8 mouse cellular contexts compared by ENCODE assay signal in genomic region chr4:126261266-126261665, GRCm38 (mm10). TPM values are rescaled to one million over a fixed set of nuclear protein-coding genes. Genes with fewer than 3 reads are reported as not detected.
DNase-seq lines count a peak whose midpoint lies in the region; ATAC-seq and TF ChIP-seq lines count a peak whose summit lies in the region.

No protein-coding gene starts in this region.

- no peaks in the 10 kb centered on the region for H3K27me3 ChIP-seq in spleen, adult 2 months (ENCODE audit: control insufficient read depth, insufficient read depth, low read length)
- no peaks in the 10 kb centered on the region for H3K27me3 ChIP-seq in limb, embryonic 12.5 days
- H3K27me3 ChIP-seq in stomach, postnatal 0 days (ENCODE audit: control insufficient read depth, insufficient read depth, low read length) = no peaks in the 10 kb centered on the region

- TF ChIP-seq EP300 in stomach, postnatal 0 days (optimal IDR thresholded peaks at IDR 0.05) = no peak

- peak overlapping the region; percentile 76 for H3K27ac ChIP-seq in spleen, adult 2 months (ENCODE audit: insufficient read depth, low read length)
- peak overlapping the region; percentile 94 for H3K27ac ChIP-seq in limb, embryonic 12.5 days
- peak overlapping the region; percentile 89 for H3K27ac ChIP-seq in stomach, postnatal 0 days (replicated peaks)

- ATAC-seq in limb, embryonic 12.5 days (ENCODE audit: insufficient number of reproducible peaks, insufficient read depth, low FRiP score, low TSS enrichment, low read depth) = no peak
- no peak for ATAC-seq in stomach, postnatal 0 days (ENCODE audit: low FRiP score, low TSS enrichment)

- DNase-seq in gastrocnemius, postnatal 10 days = peak; percentile 41
- no peak for DNase-seq in gastrocnemius, adult 8-10 months (ENCODE audit: low spot score in 2 of 2)
- DNase-seq in spleen, adult 2 months (ENCODE audit: low read depth in 1 of 2, low spot score in 2 of 2) = no peak
- no peak for DNase-seq in spleen, postnatal 14 days (ENCODE audit: low spot score in 2 of 2)
- DNase-seq in stomach, postnatal 0 days (ENCODE audit: low spot score) = no peak
- DNase-seq in thymus, postnatal 0 days (ENCODE audit: low spot score) = no peak
- DNase-seq in urinary bladder, adult 2 months (ENCODE audit: low spot score) = no peak

- H3K36me3 ChIP-seq in spleen, adult 2 months (ENCODE audit: control insufficient read depth, insufficient read depth, low read length) = no peaks in the 10 kb centered on the region
- H3K36me3 ChIP-seq in limb, embryonic 12.5 days = peaks cover 5% of the 10 kb centered on the region; the same call in 1 of the 2 replicates
- no peaks in the 10 kb centered on the region for H3K36me3 ChIP-seq in stomach, postnatal 0 days (ENCODE audit: control insufficient read depth, insufficient read depth, low read length)

- H3K4me2 ChIP-seq in limb, embryonic 12.5 days = peak overlapping the region; percentile 52
- no peak overlapping the region; the same call in 1 of the 2 replicates for H3K4me2 ChIP-seq in stomach, postnatal 0 days (replicated peaks; ENCODE audit: low read depth)

- peaks cover 31% of the 10 kb centered on the region for H3K4me1 ChIP-seq in spleen, adult 2 months (ENCODE audit: control insufficient read depth, insufficient read depth, insufficient read length)
- peaks cover 58% of the 10 kb centered on the region for H3K4me1 ChIP-seq in limb, embryonic 12.5 days (replicated peaks)
- H3K4me1 ChIP-seq in stomach, postnatal 0 days (replicated peaks; ENCODE audit: control insufficient read depth, insufficient read depth) = peaks cover 16% of the 10 kb centered on the region; the same call in 1 of the 2 replicates

- 73% methylated on average over 6 of the region's 6 CpGs for WGBS in spleen, adult 2 months
- WGBS in limb, embryonic 12.5 days = 79% methylated on average over 6 of the region's 6 CpGs
- WGBS in stomach, postnatal 0 days = 59% methylated on average over 6 of the region's 6 CpGs

- no peak for TF ChIP-seq CTCF in spleen, adult 2 months (IDR thresholded peaks at IDR 0.05; ENCODE audit: extremely low read depth, insufficient read depth, insufficient read length, insufficient replicate concordance)
- TF ChIP-seq CTCF in stomach, postnatal 0 days (IDR thresholded peaks at IDR 0.05; ENCODE audit: low read depth) = no peak

- no peaks in the 10 kb centered on the region for H3K9me3 ChIP-seq in limb, embryonic 12.5 days
- no peaks in the 10 kb centered on the region for H3K9me3 ChIP-seq in stomach, postnatal 0 days (ENCODE audit: control insufficient read depth, low read length)

- peak overlapping the region; percentile 31; the same call in 1 of the 2 replicates for H3K9ac ChIP-seq in limb, embryonic 12.5 days (replicated peaks)
- no peak overlapping the region for H3K9ac ChIP-seq in stomach, postnatal 0 days (ENCODE audit: low read length)

- no peak for TF ChIP-seq POLR2A in spleen, adult 2 months (IDR thresholded peaks at IDR 0.05; ENCODE audit: low read depth, low read length)

- H3K4me3 ChIP-seq in spleen, adult 2 months (ENCODE audit: extremely low read depth, insufficient read depth, insufficient read length) = no peak overlapping the region
- 0 out of 2 replicates have a peak overlapping the region, but pooled peaks have one; percentile 7 for H3K4me3 ChIP-seq in limb, embryonic 12.5 days (replicated peaks)
- H3K4me3 ChIP-seq in stomach, postnatal 0 days (ENCODE audit: low read depth, low read length) = no peak overlapping the region

RNA-seq across cellular contexts. Expression of gene Trappc3, which starts 0.9 kb away (rescaled TPM):
- total RNA-seq in gastrocnemius, postnatal 10 days (2021) = 10 to 100 TPM; 25.7 to 29.2 TPM
- total RNA-seq in gastrocnemius, adult 8-10 months (2022) = 10 to 100 TPM; 19.7 to 23.2 (median 22.3) TPM
- 23.6 and 25.7 TPM in 2 replicates for polyA plus RNA-seq in spleen, adult 2 months (2012; rRNA removed)
- polyA plus RNA-seq in limb, embryonic 12.5 days (2016; fragmentation: Nextera tagmentation; extraction: Ambion mirVana) = 105 and 111 TPM in 2 replicates
- polyA plus RNA-seq in stomach, postnatal 0 days (2015; fragmentation: Nextera tagmentation; extraction: Ambion mirVana) = 80.7 and 84.6 TPM in 2 replicates
- 112 and 123 TPM in 2 replicates for polyA plus RNA-seq in thymus, postnatal 0 days (2015; fragmentation: Nextera tagmentation; extraction: Ambion mirVana)
- 85.7 and 101 TPM in 2 replicates for polyA plus RNA-seq in urinary bladder, adult 2 months (2012; rRNA removed)

RNA-seq across cellular contexts. Expression of gene Map7d1, which starts 5.1 kb away (rescaled TPM):
- total RNA-seq in gastrocnemius, postnatal 10 days (2021) = 100 to 1,000 TPM; 209 to 239 TPM
- total RNA-seq in gastrocnemius, adult 8-10 months (2022) = 100 to 1,000 TPM; 138 to 195 (median 173) TPM
- polyA plus RNA-seq in spleen, adult 2 months (2012; rRNA removed) = 46.3 and 60.2 TPM in 2 replicates
- 83.5 and 85.1 TPM in 2 replicates for polyA plus RNA-seq in limb, embryonic 12.5 days (2016; fragmentation: Nextera tagmentation; extraction: Ambion mirVana)
- 15.2 and 17.8 TPM in 2 replicates for polyA plus RNA-seq in stomach, postnatal 0 days (2015; fragmentation: Nextera tagmentation; extraction: Ambion mirVana)
- 15.9 and 18.2 TPM in 2 replicates for polyA plus RNA-seq in thymus, postnatal 0 days (2015; fragmentation: Nextera tagmentation; extraction: Ambion mirVana)
- polyA plus RNA-seq in urinary bladder, adult 2 months (2012; rRNA removed) = 103 and 127 TPM in 2 replicates

RNA-seq across cellular contexts. Expression of gene Col8a2, which starts 25.3 kb away (rescaled TPM):
- total RNA-seq in gastrocnemius, postnatal 10 days (2021) = 1 to 10 TPM; 5.7 to 5.9 TPM
- 1 to 10 TPM in 2 of 4 experiments, under 1 TPM in 2; 0.46 to 1.6 (median 1.1) TPM for total RNA-seq in gastrocnemius, adult 8-10 months (2022)
- polyA plus RNA-seq in spleen, adult 2 months (2012; rRNA removed) = 3.2 and 3.7 TPM in 2 replicates
- polyA plus RNA-seq in limb, embryonic 12.5 days (2016; fragmentation: Nextera tagmentation; extraction: Ambion mirVana) = 13.3 and 16.7 TPM in 2 replicates
- polyA plus RNA-seq in stomach, postnatal 0 days (2015; fragmentation: Nextera tagmentation; extraction: Ambion mirVana) = 6.4 and 7.8 TPM in 2 replicates
- polyA plus RNA-seq in thymus, postnatal 0 days (2015; fragmentation: Nextera tagmentation; extraction: Ambion mirVana) = 3.1 and 3.5 TPM in 2 replicates
- polyA plus RNA-seq in urinary bladder, adult 2 months (2012; rRNA removed) = 17.6 and 22.6 TPM in 2 replicates

RNA-seq across cellular contexts. Expression of gene Thrap3, which starts 58.7 kb away (rescaled TPM):
- 100 to 1,000 TPM; 131 to 152 TPM for total RNA-seq in gastrocnemius, postnatal 10 days (2021)
- total RNA-seq in gastrocnemius, adult 8-10 months (2022) = 100 to 1,000 TPM in 3 of 4 experiments, 10 to 100 TPM in 1; 95.8 to 107 (median 105) TPM
- 51.1 and 53.0 TPM in 2 replicates for polyA plus RNA-seq in spleen, adult 2 months (2012; rRNA removed)
- polyA plus RNA-seq in limb, embryonic 12.5 days (2016; fragmentation: Nextera tagmentation; extraction: Ambion mirVana) = 303 and 349 TPM in 2 replicates
- polyA plus RNA-seq in stomach, postnatal 0 days (2015; fragmentation: Nextera tagmentation; extraction: Ambion mirVana) = 70.3 and 78.7 TPM in 2 replicates
- polyA plus RNA-seq in thymus, postnatal 0 days (2015; fragmentation: Nextera tagmentation; extraction: Ambion mirVana) = 173 and 202 TPM in 2 replicates
- polyA plus RNA-seq in urinary bladder, adult 2 months (2012; rRNA removed) = 111 and 130 TPM in 2 replicates
